Mouse (Mus musculus): ENCODE results near the gene 2010315B03Rik. TPM values are rescaled to one million over a fixed set of nuclear protein-coding genes. Genes with fewer than 3 reads are reported as not detected.
"Not testable (repeated sequence)": the region's sequence is repeated elsewhere in the genome, so short reads cannot be mapped to it uniquely, and the experiment has no call there.

The 2010315B03Rik gene
- polyA plus RNA-seq, 1 experiment: 18.5 TPM

DNA sequence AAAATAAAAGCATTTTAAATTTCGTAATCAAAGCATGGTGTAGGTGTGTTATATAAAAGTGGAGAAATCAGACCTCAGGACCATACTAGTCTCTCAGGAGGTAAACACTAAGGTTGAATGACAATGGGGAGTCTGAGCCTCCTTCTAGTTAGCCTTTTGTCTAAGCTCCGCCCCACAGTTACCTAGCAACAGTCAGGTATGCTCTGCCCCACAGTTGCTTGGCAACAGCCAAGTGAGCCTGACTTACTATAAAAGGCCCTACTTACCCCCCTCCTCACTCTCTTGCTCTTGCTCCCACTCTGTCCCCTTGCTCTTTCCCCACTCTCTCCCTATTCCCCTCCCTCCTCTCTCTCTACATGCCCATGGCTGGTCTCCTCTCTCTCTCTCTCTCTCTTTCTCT lies 44.6 kb downstream of the 2010315B03Rik start:
- TF ChIP-seq CTCF (IDR thresholded peaks at IDR 0.05; ENCODE audit: extremely low read depth, insufficient read depth, low read length) (no peak), POLR2A (IDR thresholded peaks at IDR 0.05; ENCODE audit: extremely low read depth, insufficient read depth, low read length) (no peak)
- no peaks in the 10 kb centered on the region for H3K4me1 ChIP-seq (ENCODE audit: control insufficient read depth, insufficient read depth, low read length)
- no peak overlapping the region for H3K27ac ChIP-seq (ENCODE audit: insufficient read depth, low read length)
- no peak overlapping the region for H3K4me3 ChIP-seq (ENCODE audit: insufficient read depth, low read length)

GRCm38 (mm10) chr9:124267493-124267892 lies 45.0 kb downstream of the 2010315B03Rik start:
- Histone ChIP-seq H3K4me1 (ENCODE audit: control insufficient read depth, insufficient read depth, low read length) (no peaks in the 10 kb centered on the region), H3K4me3 (ENCODE audit: insufficient read depth, low read length) (no peak overlapping the region), H3K27ac (ENCODE audit: insufficient read depth, low read length) (no peak overlapping the region)
- TF ChIP-seq POLR2A (IDR thresholded peaks at IDR 0.05; ENCODE audit: extremely low read depth, insufficient read depth, low read length) (no peak), CTCF (IDR thresholded peaks at IDR 0.05; ENCODE audit: extremely low read depth, insufficient read depth, low read length) (no peak)

GRCm38 (mm10) chr9:124262987-124263717 lies 49.3 kb downstream of the 2010315B03Rik start:
- Histone ChIP-seq H3K27ac (ENCODE audit: insufficient read depth, low read length) (no peak overlapping the region), H3K4me3 (ENCODE audit: insufficient read depth, low read length) (no peak overlapping the region), H3K4me1 (ENCODE audit: control insufficient read depth, insufficient read depth, low read length) (no peaks in the 10 kb centered on the region)
- TF ChIP-seq POLR2A (IDR thresholded peaks at IDR 0.05; ENCODE audit: extremely low read depth, insufficient read depth, low read length) (no peak), CTCF (IDR thresholded peaks at IDR 0.05; ENCODE audit: extremely low read depth, insufficient read depth, low read length) (no peak)

DNA sequence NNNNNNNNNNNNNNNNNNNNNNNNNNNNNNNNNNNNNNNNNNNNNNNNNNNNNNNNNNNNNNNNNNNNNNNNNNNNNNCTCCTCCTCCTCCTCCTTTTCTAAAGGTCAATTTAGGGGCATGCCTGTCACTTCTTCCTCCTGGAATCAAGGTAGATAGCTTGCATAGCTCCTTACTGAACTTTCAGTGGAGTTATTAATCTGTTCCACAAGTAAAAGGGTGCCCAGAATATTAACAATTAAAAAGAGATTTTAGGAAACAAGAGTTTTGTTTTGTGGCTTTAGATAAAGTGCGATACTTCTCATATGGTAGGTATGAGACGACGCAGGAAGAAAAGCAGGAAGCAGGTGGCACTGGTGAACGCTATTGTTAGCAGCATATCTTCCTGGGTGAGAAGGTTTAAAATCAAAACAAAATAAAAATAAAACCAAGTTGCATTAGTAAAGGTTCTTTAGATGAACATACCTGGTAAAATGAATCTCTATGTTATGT lies 54.4 kb downstream of the 2010315B03Rik start:
- TF ChIP-seq POLR2A (IDR thresholded peaks at IDR 0.05; ENCODE audit: extremely low read depth, insufficient read depth, low read length) (no peak), CTCF (IDR thresholded peaks at IDR 0.05; ENCODE audit: extremely low read depth, insufficient read depth, low read length) (no peak)
- Histone ChIP-seq H3K4me1 (ENCODE audit: control insufficient read depth, insufficient read depth, low read length) (no peaks in the 10 kb centered on the region), H3K27ac (ENCODE audit: insufficient read depth, low read length) (no peak overlapping the region), H3K4me3 (ENCODE audit: insufficient read depth, low read length) (no peak overlapping the region)

- TF ChIP-seq CTCF (IDR thresholded peaks at IDR 0.05; ENCODE audit: extremely low read depth, insufficient read depth, low read length): no peak
- no peak for TF ChIP-seq POLR2A (IDR thresholded peaks at IDR 0.05; ENCODE audit: extremely low read depth, insufficient read depth, low read length)
Observed at GRCm38 (mm10) chr9:124257200-124258066, 55.1 kb downstream of the 2010315B03Rik start.

DNA sequence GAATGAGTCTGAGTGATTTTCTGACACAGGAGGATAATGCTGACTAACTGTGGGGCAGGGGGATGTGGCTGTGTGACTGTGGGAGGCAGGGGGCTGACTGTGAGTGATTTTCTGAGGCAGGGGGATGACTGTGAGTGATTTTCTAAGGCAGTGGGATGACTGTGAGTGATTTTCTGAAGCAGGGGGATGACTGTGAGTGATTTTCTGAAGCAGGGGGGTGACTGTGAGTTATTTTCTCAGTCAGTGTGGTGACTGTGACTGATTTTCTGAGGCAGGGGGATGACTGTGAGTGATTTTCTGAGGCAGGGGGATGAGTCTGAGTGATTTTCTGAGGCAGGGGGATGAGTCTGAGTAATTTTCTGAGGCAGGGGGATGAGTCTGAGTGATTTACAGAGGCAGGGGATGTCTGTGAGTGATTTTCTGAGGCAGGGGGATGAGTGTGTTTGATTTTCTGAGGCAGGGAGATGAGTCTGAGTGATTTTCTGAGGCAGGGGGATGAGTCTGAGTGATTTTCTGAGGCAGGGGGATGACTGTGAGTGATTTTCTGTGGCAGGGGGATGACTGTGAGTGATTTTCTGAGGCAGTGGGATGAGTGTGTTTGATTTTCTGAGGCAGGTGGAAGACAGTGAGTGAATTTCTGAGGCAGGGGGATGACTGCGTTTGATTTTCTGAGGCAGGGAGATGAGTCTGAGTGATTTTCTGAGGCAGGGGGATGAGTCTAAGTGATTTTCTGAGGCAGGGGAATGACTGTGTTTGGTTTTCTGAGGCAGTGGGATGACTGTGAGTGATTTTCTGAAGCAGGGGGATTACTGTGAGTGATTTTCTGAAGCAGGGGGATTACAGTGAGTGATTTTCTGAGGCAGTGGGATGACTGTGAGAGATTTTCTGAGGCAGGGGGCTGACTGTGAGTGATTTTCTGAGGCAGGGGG lies 56.0 kb downstream of the 2010315B03Rik start:
- H3K4me1 ChIP-seq (ENCODE audit: control insufficient read depth, insufficient read depth, low read length); H3K4me3 ChIP-seq (ENCODE audit: insufficient read depth, low read length); H3K27ac ChIP-seq (ENCODE audit: insufficient read depth, low read length): not testable (repeated sequence)

More at GRCm38 (mm10) chr9:124257200-124258066, 55.1 kb downstream of the 2010315B03Rik start:
- Histone ChIP-seq H3K4me1 (ENCODE audit: control insufficient read depth, insufficient read depth, low read length) (no peaks in the 10 kb centered on the region), H3K4me3 (ENCODE audit: insufficient read depth, low read length) (no peak overlapping the region), H3K27ac (ENCODE audit: insufficient read depth, low read length) (no peak overlapping the region)

GRCm38 (mm10) chr9:124251438-124251837 lies 61.1 kb downstream of the 2010315B03Rik start:
- TF ChIP-seq POLR2A (IDR thresholded peaks at IDR 0.05; ENCODE audit: extremely low read depth, insufficient read depth, low read length) (no peak), CTCF (IDR thresholded peaks at IDR 0.05; ENCODE audit: extremely low read depth, insufficient read depth, low read length) (peak; percentile 35; the same call in 1 of the 2 replicates)
- no peak overlapping the region for H3K4me3 ChIP-seq (ENCODE audit: insufficient read depth, low read length)
- H3K4me1 ChIP-seq (ENCODE audit: control insufficient read depth, insufficient read depth, low read length): no peaks in the 10 kb centered on the region
- no peak overlapping the region for H3K27ac ChIP-seq (ENCODE audit: insufficient read depth, low read length)

Other genes starting within 250 kb of the 2010315B03Rik start
- gene Ccr2, start 210.7 kb downstream of the 2010315B03Rik start, polyA plus RNA-seq (2012; rRNA removed): 0.15 and 0.19 TPM in 2 replicates
- 4.1 and 5.6 TPM in 2 replicates for gene Ccr5, start 191.2 kb downstream of the 2010315B03Rik start, polyA plus RNA-seq (2012; rRNA removed)
- 132 and 143 TPM in 2 replicates for gene Ppp2r3d, start 164.2 kb upstream of the 2010315B03Rik start, polyA plus RNA-seq (2012; rRNA removed)
- gene Gm21836, start 181.1 kb upstream of the 2010315B03Rik start, polyA plus RNA-seq (2012; rRNA removed): not detected in 2 replicates